ENCODE assay signal across 12 mouse cellular contexts in genomic region chr11:102165971-102166722, GRCm38 (mm10). TPM values are rescaled to one million over a fixed set of nuclear protein-coding genes. Genes with fewer than 3 reads are reported as not detected.
DNase-seq lines count a peak whose midpoint lies in the region; ATAC-seq and TF ChIP-seq lines count a peak whose summit lies in the region.
"Had no signal": no experiment of that assay in that cellular context is flagged by ENCODE, and none has a peak within 500 bp of the region (broad histone marks: within the 10 kb centered on the region; RNA-seq: fewer than 3 reads in every experiment).

No protein-coding gene starts in this region.

- H3K9me3 ChIP-seq in forebrain, postnatal 0 days (ENCODE audit: low read length), result no peaks in the 10 kb centered on the region
- no peaks in the 10 kb centered on the region for H3K9me3 ChIP-seq in forebrain, embryonic 15.5 days
- H3K9me3 ChIP-seq: liver, embryonic 13.5 days; neural tube, embryonic 13.5 days had no signal

- no peak overlapping the region for H3K27ac ChIP-seq in forebrain, postnatal 0 days (ENCODE audit: low read depth, low read length)
- H3K27ac ChIP-seq in forebrain, embryonic 15.5 days (replicated peaks), result no peak overlapping the region; the same call in 1 of the 2 replicates
- H3K27ac ChIP-seq: liver, embryonic 13.5 days; neural tube, embryonic 13.5 days had no signal

- no peak overlapping the region for H3K9ac ChIP-seq in forebrain, postnatal 0 days
- no peak overlapping the region for H3K9ac ChIP-seq in forebrain, embryonic 15.5 days (replicated peaks)
- H3K9ac ChIP-seq: liver, embryonic 13.5 days; neural tube, embryonic 13.5 days had no signal

- DNase-seq in forebrain, postnatal 0 days, result no peak
- DNase-seq in left cerebral cortex, postnatal 4 days, result peak; percentile 58
- DNase-seq in left cerebral cortex, adult 11 months (ENCODE audit: low spot score), result no peak
- DNase-seq in cerebellum, postnatal 10 days, result peak; percentile 82 to 83
- DNase-seq in layer of hippocampus, postnatal 14 days (ENCODE audit: low spot score in 2 of 2), result peak; percentile 38 to 69
- DNase-seq in lung, postnatal 14 days, result no peak
- no peak for DNase-seq in embryo, embryonic 10.5 days (ENCODE audit: low spot score)
- DNase-seq: liver, embryonic 13.5 days had no signal

- intact Hi-C loops in left cerebral cortex, postnatal 4 days (cut with DNase I), result no loop called here

- no peaks in the 10 kb centered on the region for H3K27me3 ChIP-seq in forebrain, postnatal 0 days (ENCODE audit: insufficient read depth, low read length)
- H3K27me3 ChIP-seq in forebrain, embryonic 15.5 days, result no peaks in the 10 kb centered on the region
- H3K27me3 ChIP-seq: liver, embryonic 13.5 days; neural tube, embryonic 13.5 days; Patski had no signal

- peak; percentile 55 for ATAC-seq in forebrain, postnatal 0 days
- ATAC-seq in forebrain, embryonic 15.5 days (replicated peaks), result no peak
- ATAC-seq: Patski had no signal

- H3K4me3 ChIP-seq in forebrain, postnatal 0 days (ENCODE audit: low read depth, low read length), result no peak overlapping the region
- no peak overlapping the region for H3K4me3 ChIP-seq in forebrain, embryonic 15.5 days
- H3K4me3 ChIP-seq: liver, embryonic 13.5 days; neural tube, embryonic 13.5 days had no signal

- TF ChIP-seq CTCF in forebrain, postnatal 0 days (IDR thresholded peaks at IDR 0.05; ENCODE audit: low read depth), result no peak

- H3K4me1 ChIP-seq in forebrain, postnatal 0 days (ENCODE audit: insufficient read depth), result no peaks in the 10 kb centered on the region
- H3K4me1 ChIP-seq in forebrain, embryonic 15.5 days, result peaks cover 6% of the 10 kb centered on the region
- H3K4me1 ChIP-seq: neural tube, embryonic 13.5 days had no signal

- peaks cover 56% of the 10 kb centered on the region for H3K36me3 ChIP-seq in forebrain, postnatal 0 days (ENCODE audit: insufficient read depth)
- peaks cover 53% of the 10 kb centered on the region for H3K36me3 ChIP-seq in forebrain, embryonic 15.5 days

- WGBS in forebrain, postnatal 0 days, result 71% methylated on average over 6 of the region's 6 CpGs
- WGBS in forebrain, embryonic 15.5 days, result 67% methylated on average over 6 of the region's 6 CpGs

- H3K4me2 ChIP-seq in forebrain, postnatal 0 days (ENCODE audit: low read depth), result no peak overlapping the region
- H3K4me2 ChIP-seq in forebrain, embryonic 15.5 days (replicated peaks), result no peak overlapping the region
- H3K4me2 ChIP-seq: heart, embryonic 11.5 days; liver, embryonic 13.5 days; neural tube, embryonic 13.5 days had no signal

RNA-seq across cellular contexts. Expression of gene Tmem101, which starts 9.9 kb away (rescaled TPM):
- total RNA-seq in forebrain, postnatal 0 days (2014; rRNA removed), result 42.1 and 44.4 TPM in 2 replicates
- 34.1 and 38.2 TPM in 2 replicates for polyA plus RNA-seq in forebrain, postnatal 0 days (2015; fragmentation: Nextera tagmentation; extraction: Ambion mirVana)
- 37.4 and 41.6 TPM in 2 replicates for polyA plus RNA-seq in forebrain, embryonic 15.5 days (2015; fragmentation: Nextera tagmentation; extraction: Ambion mirVana)
- total RNA-seq in left cerebral cortex, postnatal 4 days (2021), result 10 to 100 TPM; 23.8 to 26.4 TPM
- 10 to 100 TPM; 26.4 to 29.2 TPM for total RNA-seq in layer of hippocampus, postnatal 14 days (2021)

RNA-seq across cellular contexts. Expression of gene Lsm12, which starts 18.9 kb away (rescaled TPM):
- total RNA-seq in forebrain, postnatal 0 days (2014; rRNA removed), result 76.7 and 86.4 TPM in 2 replicates
- 145 and 154 TPM in 2 replicates for polyA plus RNA-seq in forebrain, postnatal 0 days (2015; fragmentation: Nextera tagmentation; extraction: Ambion mirVana)
- 114 and 118 TPM in 2 replicates for polyA plus RNA-seq in forebrain, embryonic 15.5 days (2015; fragmentation: Nextera tagmentation; extraction: Ambion mirVana)
- total RNA-seq in left cerebral cortex, postnatal 4 days (2021), result 10 to 100 TPM; 84.5 to 86.0 TPM
- total RNA-seq in layer of hippocampus, postnatal 14 days (2021), result 10 to 100 TPM; 65.9 to 72.8 TPM

RNA-seq across cellular contexts. Expression of gene Nags, which starts 20.8 kb away (rescaled TPM):
- total RNA-seq in forebrain, postnatal 0 days (2014; rRNA removed), result 0.14 and 0.15 TPM in 2 replicates
- polyA plus RNA-seq in forebrain, postnatal 0 days (2015; fragmentation: Nextera tagmentation; extraction: Ambion mirVana), result 0.28 and 0.35 TPM in 2 replicates
- 0.10 and 0.14 TPM in 2 replicates for polyA plus RNA-seq in forebrain, embryonic 15.5 days (2015; fragmentation: Nextera tagmentation; extraction: Ambion mirVana)
- under 1 TPM in 1 of 2 experiments, not detected in 1; 0.16 TPM for total RNA-seq in left cerebral cortex, postnatal 4 days (2021)
- total RNA-seq in layer of hippocampus, postnatal 14 days (2021), result not detected
- polyA plus RNA-seq: neural tube, embryonic 13.5 days; Patski had no signal

RNA-seq across cellular contexts. Expression of gene G6pc3, which starts 23.3 kb away (rescaled TPM):
- 27.3 and 32.1 TPM in 2 replicates for total RNA-seq in forebrain, postnatal 0 days (2014; rRNA removed)
- polyA plus RNA-seq in forebrain, postnatal 0 days (2015; fragmentation: Nextera tagmentation; extraction: Ambion mirVana), result 27.4 and 32.0 TPM in 2 replicates
- 21.5 and 23.7 TPM in 2 replicates for polyA plus RNA-seq in forebrain, embryonic 15.5 days (2015; fragmentation: Nextera tagmentation; extraction: Ambion mirVana)
- 10 to 100 TPM; 34.6 to 35.4 TPM for total RNA-seq in left cerebral cortex, postnatal 4 days (2021)
- total RNA-seq in layer of hippocampus, postnatal 14 days (2021), result 10 to 100 TPM; 49.2 to 49.5 TPM

RNA-seq across cellular contexts. Expression of gene Pyy, which starts 58.5 kb away (rescaled TPM):
- total RNA-seq in forebrain, postnatal 0 days (2014; rRNA removed), result not detected in 2 replicates
- not detected in 2 replicates for polyA plus RNA-seq in forebrain, postnatal 0 days (2015; fragmentation: Nextera tagmentation; extraction: Ambion mirVana)
- polyA plus RNA-seq in forebrain, embryonic 15.5 days (2015; fragmentation: Nextera tagmentation; extraction: Ambion mirVana), result not detected in 2 replicates
- total RNA-seq in left cerebral cortex, postnatal 4 days (2021), result not detected
- total RNA-seq in layer of hippocampus, postnatal 14 days (2021), result not detected
- polyA plus RNA-seq: liver, embryonic 13.5 days; neural tube, embryonic 13.5 days; Patski had no signal

Comparison
In these comparisons a context has a peak if more than half of its experiments do, and no peak if none do; other contexts are left out.
1. DNase-seq: peak in left cerebral cortex, postnatal 4 days (single experiment), cerebellum, postnatal 10 days (2 of 2) and layer of hippocampus, postnatal 14 days (2 of 2); none in forebrain, postnatal 0 days (single experiment), left cerebral cortex, adult 11 months (single experiment), lung, postnatal 14 days (single experiment) and embryo, embryonic 10.5 days (single experiment).